Mouse (Mus musculus): ENCODE data around the gene Rassf10. TPM values are rescaled to one million over a fixed set of nuclear protein-coding genes. Genes with fewer than 3 reads are reported as not detected.

Rassf10 gene
- polyA plus RNA-seq, 1 experiment from 2014 or later, result 2.5 TPM

DNA sequence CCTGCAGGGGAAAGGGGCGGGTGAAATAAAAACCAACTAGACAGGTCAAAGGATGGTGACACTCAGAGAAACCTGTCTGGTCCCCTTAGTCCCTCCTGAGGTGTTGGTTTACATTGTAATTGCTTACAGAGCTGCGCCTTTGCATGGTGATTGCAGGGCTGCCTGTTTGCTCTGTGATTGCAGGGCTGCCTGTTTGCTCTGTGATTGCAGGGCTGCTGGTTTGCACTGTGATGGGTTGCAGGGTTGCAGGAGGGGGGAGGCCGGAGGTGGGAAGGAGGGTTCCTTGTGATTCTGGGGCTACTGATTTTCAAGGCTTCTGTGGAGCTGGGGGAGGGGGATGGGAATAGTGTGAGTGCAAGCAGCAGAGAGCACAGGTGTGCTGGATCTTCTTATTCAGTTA, 13.0 kb downstream of the Rassf10 start:
- Histone ChIP-seq H3K9ac (no peak overlapping the region), H3K4me2 (replicated peaks) (no peak overlapping the region), H3K4me1 (no peaks in the 10 kb centered on the region), H3K27ac (no peak overlapping the region), H3K36me3 (no peaks in the 10 kb centered on the region), H3K27me3 (no peaks in the 10 kb centered on the region), H3K4me3 (no peak overlapping the region), H3K9me3 (replicated peaks) (peaks cover 12% of the 10 kb centered on the region; the same call in 1 of the 2 replicates)
- WGBS, result 28% methylated on average over 3 of the region's 3 CpGs
- no peak for ATAC-seq (ENCODE audit: low FRiP score)

DNA sequence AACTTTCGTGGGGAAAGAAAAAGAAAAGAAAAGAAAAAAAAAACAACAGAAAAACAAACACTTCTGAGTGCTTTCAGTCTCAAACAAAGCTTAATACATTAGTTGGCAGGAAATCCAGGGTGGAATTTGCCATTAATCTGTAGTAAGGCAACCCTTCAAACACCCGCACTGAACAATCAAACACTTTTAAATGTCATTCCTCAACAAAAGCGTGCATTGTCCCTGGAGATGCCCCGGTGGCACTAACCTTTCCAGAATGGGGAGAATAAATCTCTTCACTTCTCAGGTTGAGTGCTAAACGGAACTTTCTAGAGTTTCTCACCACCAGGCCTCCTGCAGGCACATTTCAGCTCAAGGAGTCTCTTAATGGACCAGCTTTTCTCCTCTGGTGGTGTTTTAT, 29.6 kb downstream of the Rassf10 start:
- no peak overlapping the region for H3K27ac ChIP-seq
- H3K9me3 ChIP-seq (replicated peaks), result no peaks in the 10 kb centered on the region
- H3K4me3 ChIP-seq, result no peak overlapping the region
- H3K27me3 ChIP-seq, result no peaks in the 10 kb centered on the region
- H3K4me2 ChIP-seq (replicated peaks), result no peak overlapping the region
- 34% methylated on average over 5 of the region's 5 CpGs for WGBS
- no peaks in the 10 kb centered on the region for H3K36me3 ChIP-seq
- peaks cover 11% of the 10 kb centered on the region for H3K4me1 ChIP-seq
- H3K9ac ChIP-seq, result no peak overlapping the region
- ATAC-seq (ENCODE audit: low FRiP score), result no peak

DNA sequence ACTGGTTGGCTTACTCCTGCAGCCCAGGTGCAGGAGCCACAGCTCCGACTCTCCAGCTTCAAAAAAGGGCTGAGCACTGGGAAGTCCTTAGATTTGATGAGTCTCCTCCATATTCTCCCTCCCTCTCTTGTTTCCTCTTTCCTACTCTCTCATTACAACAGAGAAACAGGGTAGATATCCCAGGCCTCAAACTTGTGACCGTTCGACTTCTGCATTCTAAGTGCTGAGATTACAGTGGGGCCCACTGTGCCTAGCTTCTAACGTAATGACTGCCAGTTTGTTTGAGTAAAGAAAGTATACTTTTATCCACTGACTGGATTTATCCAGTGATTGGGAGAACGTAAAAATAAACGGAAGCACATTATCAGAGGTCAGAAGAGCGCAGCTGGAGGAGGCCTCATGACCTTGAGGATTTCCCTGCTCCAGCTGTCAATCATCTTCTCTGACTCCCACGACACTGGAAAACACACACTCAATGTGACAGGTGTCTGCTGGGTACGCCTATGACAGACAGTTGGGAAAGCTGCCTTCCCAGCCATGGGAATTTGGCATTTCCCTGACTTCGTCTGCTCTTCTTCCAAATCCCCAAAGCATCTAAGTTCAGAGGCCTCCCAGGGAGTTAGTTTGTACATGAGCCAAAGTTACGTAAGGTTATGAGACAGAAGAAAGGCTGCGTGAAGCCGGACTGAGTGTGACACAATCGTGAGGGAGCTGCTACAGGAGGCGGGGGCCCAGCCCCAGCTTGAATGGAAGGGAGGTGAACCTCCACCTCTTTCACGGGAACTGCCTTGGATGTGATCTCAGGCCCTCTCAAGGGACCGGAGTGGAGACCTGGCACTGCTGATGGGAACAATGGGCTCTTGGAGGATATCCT, 31.2 kb downstream of the Rassf10 start:
- Histone ChIP-seq H3K9me3 (replicated peaks) (no peaks in the 10 kb centered on the region), H3K36me3 (no peaks in the 10 kb centered on the region), H3K27me3 (no peaks in the 10 kb centered on the region), H3K4me2 (replicated peaks) (no peak overlapping the region), H3K4me3 (no peak overlapping the region), H3K27ac (no peak overlapping the region), H3K4me1 (peaks cover 11% of the 10 kb centered on the region), H3K9ac (no peak overlapping the region)
- no peak for ATAC-seq (ENCODE audit: low FRiP score)
- WGBS, result 65% methylated on average over 17 of the region's 17 CpGs

DNA sequence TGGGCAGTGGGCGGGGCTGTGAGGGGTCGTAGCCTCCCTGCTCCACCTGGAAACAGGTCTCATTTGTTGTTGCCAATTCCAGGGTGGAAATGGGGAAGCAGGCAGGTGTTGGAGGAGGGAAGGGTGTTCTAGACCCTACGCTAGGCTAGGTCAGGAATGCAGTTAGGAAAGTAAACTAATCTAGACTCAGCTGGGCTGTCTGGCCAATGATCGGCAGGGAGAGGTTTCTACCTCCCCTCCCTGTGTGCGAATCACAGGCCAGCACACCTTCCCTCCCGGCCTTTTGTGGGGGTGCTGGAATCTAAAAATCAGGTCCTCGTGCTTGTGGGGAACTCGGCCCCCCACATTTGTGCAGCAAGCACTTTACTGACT, 31.8 kb downstream of the Rassf10 start:
- H3K4me3 ChIP-seq, result no peak overlapping the region
- H3K27me3 ChIP-seq, result no peaks in the 10 kb centered on the region
- H3K4me1 ChIP-seq, result peaks cover 11% of the 10 kb centered on the region
- no peaks in the 10 kb centered on the region for H3K9me3 ChIP-seq (replicated peaks)
- no peak overlapping the region for H3K27ac ChIP-seq
- no peak overlapping the region for H3K9ac ChIP-seq
- WGBS, result 68% methylated on average over 8 of the region's 8 CpGs
- ATAC-seq (ENCODE audit: low FRiP score), result no peak
- no peak overlapping the region for H3K4me2 ChIP-seq (replicated peaks)
- no peaks in the 10 kb centered on the region for H3K36me3 ChIP-seq

DNA sequence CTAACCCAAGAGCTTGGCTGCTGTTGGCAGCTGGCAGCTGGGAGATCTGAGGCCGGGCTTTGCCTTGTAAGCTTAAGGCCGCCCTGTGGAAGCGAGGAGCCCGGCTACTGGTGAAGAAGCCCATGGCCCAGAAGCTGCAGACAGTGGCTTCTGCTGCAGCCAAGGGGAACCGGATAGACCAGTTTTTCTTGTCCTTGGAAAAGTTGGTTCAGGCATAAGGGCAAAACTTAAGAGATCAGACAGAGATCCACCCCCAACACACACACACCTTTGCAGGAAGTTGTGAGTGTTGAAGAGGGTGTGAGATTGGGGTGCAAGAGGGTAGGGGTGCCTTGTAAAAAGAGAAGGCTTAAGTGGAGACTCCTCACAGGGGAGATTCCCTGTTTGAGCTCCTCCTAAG, 39.2 kb downstream of the Rassf10 start:
- 89% methylated on average over 5 of the region's 5 CpGs for WGBS
- ATAC-seq (ENCODE audit: low FRiP score), result no peak
- Histone ChIP-seq H3K27me3 (no peaks in the 10 kb centered on the region), H3K4me1 (no peaks in the 10 kb centered on the region), H3K9me3 (replicated peaks) (no peaks in the 10 kb centered on the region), H3K36me3 (no peaks in the 10 kb centered on the region), H3K9ac (no peak overlapping the region), H3K27ac (no peak overlapping the region), H3K4me3 (no peak overlapping the region), H3K4me2 (replicated peaks) (no peak overlapping the region)

DNA sequence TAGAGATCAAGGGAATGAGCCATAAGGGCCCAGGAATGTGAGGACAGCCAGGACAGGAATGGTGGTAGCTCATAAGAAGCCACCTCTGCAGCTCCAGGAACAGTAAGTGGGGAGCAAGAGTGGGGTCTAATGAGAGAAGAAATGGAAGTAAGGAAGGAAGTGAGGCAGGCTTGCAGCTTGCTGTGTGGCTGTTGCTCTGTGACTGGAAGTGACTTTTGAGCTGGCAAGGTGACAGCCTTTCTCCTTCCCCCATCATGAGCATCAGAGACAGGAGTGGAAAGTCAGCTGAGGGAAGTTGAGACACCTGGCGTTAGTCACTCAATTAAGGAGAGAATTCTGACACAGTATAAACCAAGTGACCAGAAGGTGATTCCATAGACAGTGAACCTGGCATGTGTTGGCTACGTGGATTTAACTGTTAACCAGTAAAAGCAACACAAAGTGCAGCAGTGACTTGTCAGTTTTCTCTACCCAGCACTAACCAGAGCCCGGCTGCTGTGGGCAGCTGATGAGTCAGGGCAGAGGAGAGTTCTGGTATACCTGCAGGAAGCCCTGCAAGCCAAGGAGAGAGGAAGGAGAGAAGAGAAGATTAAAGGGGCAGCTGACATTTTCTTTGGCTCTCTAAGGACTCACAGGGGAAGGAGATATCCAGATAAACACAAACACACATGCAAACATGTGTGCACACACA, 49.9 kb downstream of the Rassf10 start:
- no peak overlapping the region for H3K9ac ChIP-seq
- no peak overlapping the region for H3K4me2 ChIP-seq (replicated peaks)
- no peaks in the 10 kb centered on the region for H3K36me3 ChIP-seq
- no peak overlapping the region for H3K27ac ChIP-seq
- no peaks in the 10 kb centered on the region for H3K4me1 ChIP-seq
- 83% methylated on average over 3 of the region's 3 CpGs for WGBS
- ATAC-seq (ENCODE audit: low FRiP score), result no peak
- no peaks in the 10 kb centered on the region for H3K27me3 ChIP-seq
- no peak overlapping the region for H3K4me3 ChIP-seq
- H3K9me3 ChIP-seq (replicated peaks), result no peaks in the 10 kb centered on the region

DNA sequence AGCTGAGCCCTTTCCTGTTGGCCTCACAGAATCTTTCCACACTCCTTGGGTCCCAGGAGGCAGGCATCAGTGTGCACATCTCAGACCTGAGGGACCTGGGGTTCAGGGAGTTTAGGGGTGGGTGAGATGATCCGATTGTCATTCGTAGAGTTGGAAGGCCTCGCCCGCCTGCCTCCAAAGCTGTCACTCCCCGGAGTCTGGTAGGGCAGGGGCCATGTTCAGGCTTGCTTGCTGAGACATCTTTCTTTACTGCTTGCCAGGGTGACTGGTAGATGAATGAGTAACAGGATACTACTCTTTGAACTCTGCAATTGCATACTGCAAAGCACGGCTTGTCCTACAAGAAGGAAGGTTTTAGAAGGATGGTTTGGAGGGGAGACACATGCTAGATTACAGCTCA, 52.0 kb downstream of the Rassf10 start:
- Histone ChIP-seq H3K9ac (no peak overlapping the region), H3K27ac (no peak overlapping the region), H3K4me3 (no peak overlapping the region), H3K9me3 (replicated peaks) (no peaks in the 10 kb centered on the region), H3K36me3 (no peaks in the 10 kb centered on the region), H3K27me3 (no peaks in the 10 kb centered on the region), H3K4me1 (no peaks in the 10 kb centered on the region), H3K4me2 (replicated peaks) (no peak overlapping the region)
- WGBS, result 84% methylated on average over 6 of the region's 6 CpGs
- no peak for ATAC-seq (ENCODE audit: low FRiP score)
